Mouse (Mus musculus) spleen, adult 2 months (tissue): Measurements from ENCODE around the gene Ccdc148. TPM values are rescaled to one million over a fixed set of nuclear protein-coding genes. Genes with fewer than 3 reads are reported as not detected.

Source experiments
- DNase-seq, 2 experiments: peaks; one replicate each; pipeline versions ENCODE4 v3.0.0 to v3.0.0-alpha.2; 2012 to 2021; ENCODE audit warnings: low spot score in 2 of 2, low read depth in 1 of 2
- H3K27ac ChIP-seq: fragments of 200-500 bp; 2 replicates; pipeline ENCODE4 v1.5.1; 2012; ENCODE audit warnings: low read length, inconsistent platforms; ENCODE audit not compliant: insufficient read depth
- H3K27me3 ChIP-seq: fragments of 200-500 bp; 2 replicates; pipeline ENCODE4 v1.6.1; 2012; ENCODE audit warnings: mild to moderate bottlenecking, moderate library complexity, low read length, inconsistent platforms; ENCODE audit not compliant: control insufficient read depth, insufficient read depth
- H3K36me3 ChIP-seq: fragments of 200-500 bp; 2 replicates; pipeline ENCODE4 v1.6.1; 2012; ENCODE audit warnings: mild to moderate bottlenecking, low read length, inconsistent platforms; ENCODE audit not compliant: control insufficient read depth, insufficient read depth
- H3K4me1 ChIP-seq: fragments of 200-500 bp; 2 replicates; pipeline ENCODE4 v1.6.1; 2011; ENCODE audit warnings: inconsistent platforms; ENCODE audit not compliant: control insufficient read depth, insufficient read depth, insufficient read length
- H3K4me3 ChIP-seq: fragments of 200-500 bp; 2 replicates; pipeline ENCODE4 v1.5.1; 2011; ENCODE audit warnings: mild to moderate bottlenecking, inconsistent platforms; ENCODE audit not compliant: insufficient read depth, insufficient read length; ENCODE audit errors: extremely low read depth
- CTCF ChIP-seq: fragments of 200-500 bp; IDR thresholded peaks from 2 replicates; pipeline ENCODE4 v1.5.1; 2011; ENCODE audit warnings: mild to moderate bottlenecking, inconsistent platforms; ENCODE audit not compliant: insufficient read depth, insufficient read length, insufficient replicate concordance; ENCODE audit errors: extremely low read depth
- POLR2A ChIP-seq: fragments of 200-500 bp; IDR thresholded peaks from 2 replicates; pipeline ENCODE4 v1.6.1; 2011; ENCODE audit warnings: low read depth, low read length, inconsistent platforms
- WGBS: fragments of 180-500 bp; shearing (Covaris S2); methylation state at CpG from one replicate; pipeline ENCODE4 v1.1.7; 2018; 5-methylcytosine and 5-hydroxymethylcytosine counted together
- polyA plus RNA-seq: library from polyadenylated mRNA; depleted of rRNA; stranded (reverse); fragments of >200 nt; gene quantifications from 2 replicates; pipeline ENCODE4 v1.2.3, GENCODE M21; 2012

The Ccdc148 gene
- polyA plus RNA-seq, 1 experiment: 0.34 TPM

- no peak overlapping the region for H3K27ac ChIP-seq
- whole genome bisulfite sequencing: 76% methylated on average over 3 of the region's 3 CpGs
- H3K4me1 ChIP-seq: no peaks in the 10 kb centered on the region
- no peaks in the 10 kb centered on the region for H3K36me3 ChIP-seq
- no peak for DNase-seq
- H3K4me3 ChIP-seq: no peak overlapping the region
- no peak for TF ChIP-seq POLR2A
- no peaks in the 10 kb centered on the region for H3K27me3 ChIP-seq
Observed at GRCm38 (mm10) chr2:58879876-58880275, 280.6 kb downstream of the Ccdc148 start.

- WGBS: 90% methylated on average over 5 of the region's 5 CpGs
- Histone ChIP-seq H3K36me3 (no peaks in the 10 kb centered on the region), H3K27me3 (no peaks in the 10 kb centered on the region), H3K4me1 (no peaks in the 10 kb centered on the region), H3K4me3 (no peak within 1 kb of the TSS), H3K27ac (no peak within 1 kb of the TSS)
- TF ChIP-seq POLR2A (no peak), CTCF (no peak)
- no peak for DNase-seq
Observed at GRCm38 (mm10) chr2:58859134-58859533, 301.3 kb downstream of the Ccdc148 start, which contains the start of gene Gm11099. Gm11099 (plus strand) TSS chr2:58859434.

- 33% methylated on average over 10 of the region's 10 CpGs for WGBS
- H3K4me1 ChIP-seq: no peaks in the 10 kb centered on the region; the same call in 1 of the 2 replicates
- H3K4me3 ChIP-seq: no peak overlapping the region
- peak in 1 of 2 experiments; percentile 21 for DNase-seq
- H3K27ac ChIP-seq: no peak overlapping the region
- TF ChIP-seq POLR2A (no peak), CTCF (no peak)
- H3K36me3 ChIP-seq: no peaks in the 10 kb centered on the region
- no peaks in the 10 kb centered on the region for H3K27me3 ChIP-seq
Observed at GRCm38 (mm10) chr2:58844499-58844898, 316.0 kb downstream of the Ccdc148 start.

GRCm38 (mm10) chr2:58842443-58842842, 318.0 kb downstream of the Ccdc148 start:
- TF ChIP-seq POLR2A (no peak), CTCF (no peak)
- WGBS: 85% methylated on average over 4 of the region's 4 CpGs
- Histone ChIP-seq H3K27me3 (no peaks in the 10 kb centered on the region), H3K4me1 (no peaks in the 10 kb centered on the region; the same call in 1 of the 2 replicates), H3K4me3 (no peak overlapping the region), H3K27ac (no peak overlapping the region), H3K36me3 (no peaks in the 10 kb centered on the region)
- DNase-seq: no peak

GRCm38 (mm10) chr2:58841021-58841420, 319.5 kb downstream of the Ccdc148 start:
- DNase-seq: no peak
- Histone ChIP-seq H3K4me3 (no peak overlapping the region), H3K27ac (no peak overlapping the region), H3K4me1 (no peaks in the 10 kb centered on the region; the same call in 1 of the 2 replicates), H3K27me3 (no peaks in the 10 kb centered on the region), H3K36me3 (no peaks in the 10 kb centered on the region)
- WGBS: 88% methylated on average over 3 of the region's 3 CpGs
- TF ChIP-seq POLR2A: no peak
- no peak for TF ChIP-seq CTCF

GRCm38 (mm10) chr2:58832253-58832980, 328.1 kb downstream of the Ccdc148 start:
- DNase-seq: no peak
- 93% methylated on average over 20 of the region's 20 CpGs for WGBS
- Histone ChIP-seq H3K36me3 (no peaks in the 10 kb centered on the region), H3K4me3 (no peak overlapping the region), H3K4me1 (no peaks in the 10 kb centered on the region), H3K27me3 (no peaks in the 10 kb centered on the region), H3K27ac (no peak overlapping the region)
- TF ChIP-seq POLR2A (no peak), CTCF (no peak)

GRCm38 (mm10) chr2:58829981-58830742, 330.3 kb downstream of the Ccdc148 start:
- TF ChIP-seq CTCF: no peak
- TF ChIP-seq POLR2A: no peak
- DNase-seq: no peak
- no peaks in the 10 kb centered on the region for H3K36me3 ChIP-seq
- H3K27me3 ChIP-seq: no peaks in the 10 kb centered on the region
- H3K4me3 ChIP-seq: no peak overlapping the region
- H3K27ac ChIP-seq: no peak overlapping the region
- 65% methylated on average over 7 of the region's 7 CpGs for WGBS
- H3K4me1 ChIP-seq: no peaks in the 10 kb centered on the region
